Mouse (Mus musculus): ENCODE results near the gene Mvb12b. TPM values are rescaled to one million over a fixed set of nuclear protein-coding genes. Genes with fewer than 3 reads are reported as not detected.

The Mvb12b gene
- polyA plus RNA-seq, 1 experiment from 2014 or later = 36.6 TPM

GRCm38 (mm10) chr2:33870369-33871180 is 17.2 kb downstream of the Mvb12b start:
- no peak for ATAC-seq (ENCODE audit: low FRiP score)
- H3K27ac ChIP-seq (ENCODE audit: low read depth, low read length) = no peak overlapping the region
- WGBS = 62% methylated on average over 17 of the region's 17 CpGs

GRCm38 (mm10) chr2:33869689-33870343 is 17.9 kb downstream of the Mvb12b start:
- Histone ChIP-seq H3K27me3 (ENCODE audit: control insufficient read depth, insufficient read depth, low read length) (no peaks in the 10 kb centered on the region), H3K4me1 (ENCODE audit: control insufficient read depth, insufficient read depth, low read length) (peaks cover 8% of the 10 kb centered on the region), H3K27ac (ENCODE audit: low read depth, low read length) (no peak overlapping the region), H3K36me3 (ENCODE audit: control insufficient read depth, insufficient read depth, low read length) (peaks cover 29% of the 10 kb centered on the region), H3K9ac (ENCODE audit: low read length) (no peak overlapping the region), H3K9me3 (ENCODE audit: control insufficient read depth, low read length) (no peaks in the 10 kb centered on the region), H3K4me3 (ENCODE audit: low read depth, low read length) (no peak overlapping the region), H3K4me2 (no peak overlapping the region)
- 83% methylated on average over 10 of the region's 10 CpGs for WGBS
- ATAC-seq (ENCODE audit: low FRiP score) (no peak), DNase-seq (ENCODE audit: low spot score, missing footprints) (no peak)

More at GRCm38 (mm10) chr2:33870369-33871180, 17.2 kb downstream of the Mvb12b start:
- Histone ChIP-seq H3K36me3 (ENCODE audit: control insufficient read depth, insufficient read depth, low read length) (peaks cover 29% of the 10 kb centered on the region), H3K27me3 (ENCODE audit: control insufficient read depth, insufficient read depth, low read length) (no peaks in the 10 kb centered on the region), H3K4me2 (no peak overlapping the region), H3K9me3 (ENCODE audit: control insufficient read depth, low read length) (no peaks in the 10 kb centered on the region), H3K9ac (ENCODE audit: low read length) (no peak overlapping the region), H3K4me3 (ENCODE audit: low read depth, low read length) (no peak overlapping the region), H3K4me1 (ENCODE audit: control insufficient read depth, insufficient read depth, low read length) (peaks cover 15% of the 10 kb centered on the region)
- peak; percentile 83 for DNase-seq (ENCODE audit: low spot score, missing footprints)

- Histone ChIP-seq H3K9ac (ENCODE audit: low read length) (no peak overlapping the region), H3K4me3 (ENCODE audit: low read depth, low read length) (no peak overlapping the region), H3K36me3 (ENCODE audit: control insufficient read depth, insufficient read depth, low read length) (peaks cover 28% of the 10 kb centered on the region), H3K27ac (ENCODE audit: low read depth, low read length) (no peak overlapping the region), H3K9me3 (ENCODE audit: control insufficient read depth, low read length) (no peaks in the 10 kb centered on the region), H3K4me1 (ENCODE audit: control insufficient read depth, insufficient read depth, low read length) (peaks cover 5% of the 10 kb centered on the region), H3K27me3 (ENCODE audit: control insufficient read depth, insufficient read depth, low read length) (no peaks in the 10 kb centered on the region), H3K4me2 (no peak overlapping the region)
- ATAC-seq (ENCODE audit: low FRiP score) (no peak), DNase-seq (ENCODE audit: low spot score, missing footprints) (no peak)
- WGBS = 88% methylated on average over 5 of the region's 5 CpGs
These were observed 18.6 kb downstream of the Mvb12b start for GRCm38 (mm10) chr2:33868996-33869688.

- ATAC-seq (ENCODE audit: low FRiP score) (no peak), DNase-seq (ENCODE audit: low spot score, missing footprints) (no peak)
- peaks cover 4% of the 10 kb centered on the region for H3K4me1 ChIP-seq (ENCODE audit: control insufficient read depth, insufficient read depth, low read length)
- no peak overlapping the region for H3K4me3 ChIP-seq (ENCODE audit: low read depth, low read length)
- no peak overlapping the region for H3K27ac ChIP-seq (ENCODE audit: low read depth, low read length)
- WGBS = 84% methylated on average over 4 of the region's 4 CpGs
- peaks cover 23% of the 10 kb centered on the region for H3K36me3 ChIP-seq (ENCODE audit: control insufficient read depth, insufficient read depth, low read length)
- H3K4me2 ChIP-seq = no peak overlapping the region
- no peaks in the 10 kb centered on the region for H3K9me3 ChIP-seq (ENCODE audit: control insufficient read depth, low read length)
- no peaks in the 10 kb centered on the region for H3K27me3 ChIP-seq (ENCODE audit: control insufficient read depth, insufficient read depth, low read length)
- H3K9ac ChIP-seq (ENCODE audit: low read length) = no peak overlapping the region
These were observed 19.4 kb downstream of the Mvb12b start for GRCm38 (mm10) chr2:33868322-33868721.

- 78% methylated on average over 2 of the region's 2 CpGs for WGBS
- no peaks in the 10 kb centered on the region for H3K27me3 ChIP-seq (ENCODE audit: control insufficient read depth, insufficient read depth, low read length)
- no peak overlapping the region; the same call in 1 of the 2 replicates for H3K9ac ChIP-seq (ENCODE audit: low read length)
- no peak overlapping the region for H3K4me3 ChIP-seq (ENCODE audit: low read depth, low read length)
- ATAC-seq (ENCODE audit: low FRiP score) (no peak), DNase-seq (ENCODE audit: low spot score, missing footprints) (no peak)
- no peaks in the 10 kb centered on the region for H3K36me3 ChIP-seq (ENCODE audit: control insufficient read depth, insufficient read depth, low read length)
- H3K4me1 ChIP-seq (ENCODE audit: control insufficient read depth, insufficient read depth, low read length) = 0 out of 2 replicates have a peak, but pooled peaks cover 2% of the 10 kb centered on the region
- H3K4me2 ChIP-seq = no peak overlapping the region
- H3K9me3 ChIP-seq (ENCODE audit: control insufficient read depth, low read length) = no peaks in the 10 kb centered on the region
- H3K27ac ChIP-seq (ENCODE audit: low read depth, low read length) = no peak overlapping the region
These were observed 31.0 kb downstream of the Mvb12b start for GRCm38 (mm10) chr2:33856746-33857145.

- no peaks in the 10 kb centered on the region for H3K9me3 ChIP-seq (ENCODE audit: control insufficient read depth, low read length)
- WGBS = 86% methylated on average over 11 of the region's 11 CpGs
- no peaks in the 10 kb centered on the region for H3K36me3 ChIP-seq (ENCODE audit: control insufficient read depth, insufficient read depth, low read length)
- no peak overlapping the region for H3K27ac ChIP-seq (ENCODE audit: low read depth, low read length)
- no peak overlapping the region for H3K4me2 ChIP-seq
- no peak overlapping the region for H3K4me3 ChIP-seq (ENCODE audit: low read depth, low read length)
- no peaks in the 10 kb centered on the region for H3K4me1 ChIP-seq (ENCODE audit: control insufficient read depth, insufficient read depth, low read length)
- H3K9ac ChIP-seq (ENCODE audit: low read length) = no peak overlapping the region
- no peak for DNase-seq (ENCODE audit: low spot score, missing footprints)
- ATAC-seq (ENCODE audit: low FRiP score) = no peak
- H3K27me3 ChIP-seq (ENCODE audit: control insufficient read depth, insufficient read depth, low read length) = no peaks in the 10 kb centered on the region
These were observed 34.5 kb downstream of the Mvb12b start for GRCm38 (mm10) chr2:33853011-33853976.

- H3K9ac ChIP-seq (ENCODE audit: low read length) = no peak overlapping the region
- ATAC-seq (ENCODE audit: low FRiP score) (no peak), DNase-seq (ENCODE audit: low spot score, missing footprints) (no peak)
- no peaks in the 10 kb centered on the region for H3K27me3 ChIP-seq (ENCODE audit: control insufficient read depth, insufficient read depth, low read length)
- no peak overlapping the region for H3K4me2 ChIP-seq
- WGBS = 88% methylated on average over 11 of the region's 11 CpGs
- no peaks in the 10 kb centered on the region for H3K4me1 ChIP-seq (ENCODE audit: control insufficient read depth, insufficient read depth, low read length)
- no peak overlapping the region for H3K4me3 ChIP-seq (ENCODE audit: low read depth, low read length)
- H3K36me3 ChIP-seq (ENCODE audit: control insufficient read depth, insufficient read depth, low read length) = no peaks in the 10 kb centered on the region
- no peak overlapping the region for H3K27ac ChIP-seq (ENCODE audit: low read depth, low read length)
- H3K9me3 ChIP-seq (ENCODE audit: control insufficient read depth, low read length) = no peaks in the 10 kb centered on the region
These were observed 40.4 kb downstream of the Mvb12b start for GRCm38 (mm10) chr2:33847196-33847834.

GRCm38 (mm10) chr2:33846635-33847034 is 41.1 kb downstream of the Mvb12b start:
- DNase-seq (ENCODE audit: low spot score, missing footprints) (no peak), ATAC-seq (ENCODE audit: low FRiP score) (no peak)
- Histone ChIP-seq H3K27me3 (ENCODE audit: control insufficient read depth, insufficient read depth, low read length) (no peaks in the 10 kb centered on the region), H3K36me3 (ENCODE audit: control insufficient read depth, insufficient read depth, low read length) (no peaks in the 10 kb centered on the region), H3K9me3 (ENCODE audit: control insufficient read depth, low read length) (no peaks in the 10 kb centered on the region), H3K4me3 (ENCODE audit: low read depth, low read length) (no peak overlapping the region), H3K9ac (ENCODE audit: low read length) (no peak overlapping the region), H3K4me2 (no peak overlapping the region), H3K27ac (ENCODE audit: low read depth, low read length) (no peak overlapping the region), H3K4me1 (ENCODE audit: control insufficient read depth, insufficient read depth, low read length) (no peaks in the 10 kb centered on the region)
- WGBS = 64% methylated on average over 4 of the region's 4 CpGs
